ENCODE assay signal across 8 mouse cellular contexts in the genomic region with DNA sequence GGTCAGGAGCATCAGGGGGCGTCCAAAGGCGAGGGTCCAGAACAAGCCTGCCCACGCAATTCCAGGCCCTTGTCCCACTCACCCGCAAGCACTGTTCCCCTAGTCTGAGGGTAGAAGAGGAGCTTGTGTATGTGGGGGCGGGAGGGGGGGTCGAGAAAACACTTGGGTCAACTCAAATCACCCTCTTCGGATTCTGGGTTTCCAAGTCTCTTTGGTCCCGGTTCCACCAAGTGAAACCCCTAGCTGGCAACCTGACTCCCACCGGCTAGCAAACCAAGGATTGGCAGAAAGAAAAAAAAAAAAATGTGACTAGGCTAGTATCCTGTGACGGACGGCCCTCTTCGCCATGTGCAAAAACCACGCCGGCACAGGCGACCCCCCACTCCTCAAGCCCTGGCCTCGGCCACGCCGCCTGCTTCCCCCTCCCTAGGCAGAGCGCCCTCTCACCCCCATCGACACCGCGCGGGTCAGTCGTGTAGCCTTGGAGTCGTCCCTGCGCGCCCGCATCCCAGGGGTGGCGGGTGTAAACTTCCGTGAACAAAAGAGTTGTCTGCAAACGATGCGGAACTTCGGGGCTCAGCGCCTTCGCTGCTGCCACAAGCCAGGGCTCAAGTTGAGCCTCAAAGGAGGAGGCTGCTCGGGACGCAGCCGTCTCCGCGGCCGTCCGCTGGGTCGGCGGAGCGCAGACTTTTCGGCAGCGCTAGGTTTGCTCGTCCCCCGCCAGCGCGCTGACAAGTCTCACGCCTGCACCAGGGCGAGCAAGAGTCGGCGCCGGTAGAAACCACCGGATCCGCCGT. TPM values are rescaled to one million over a fixed set of nuclear protein-coding genes. Genes with fewer than 3 reads are reported as not detected.
DNase-seq lines count a peak whose midpoint lies in the region; ATAC-seq and TF ChIP-seq lines count a peak whose summit lies in the region.

No protein-coding gene starts in this region.

- no peak for TF ChIP-seq EP300 in stomach, postnatal 0 days (optimal IDR thresholded peaks at IDR 0.05)

- peaks cover 68% of the 10 kb centered on the region for H3K4me1 ChIP-seq in forebrain, embryonic 15.5 days
- peaks cover 43% of the 10 kb centered on the region for H3K4me1 ChIP-seq in hindbrain, embryonic 14.5 days (replicated peaks; ENCODE audit: control insufficient read depth, insufficient read depth, low read length)
- H3K4me1 ChIP-seq in liver, adult 2 months (ENCODE audit: control insufficient read depth, insufficient read depth, low read length), result peaks cover 5% of the 10 kb centered on the region; the same call in 1 of the 2 replicates
- H3K4me1 ChIP-seq in midbrain, embryonic 15.5 days, result peaks cover 57% of the 10 kb centered on the region
- H3K4me1 ChIP-seq in stomach, postnatal 0 days (replicated peaks; ENCODE audit: control insufficient read depth, insufficient read depth), result peaks cover 20% of the 10 kb centered on the region

- peak overlapping the region; percentile 80 for H3K4me3 ChIP-seq in forebrain, embryonic 15.5 days
- peak overlapping the region; percentile 73 for H3K4me3 ChIP-seq in hindbrain, embryonic 14.5 days (replicated peaks; ENCODE audit: low read length)
- H3K4me3 ChIP-seq in liver, adult 2 months (ENCODE audit: insufficient read depth, low read depth, low read length), result peak overlapping the region; percentile 77
- peak overlapping the region; percentile 79 for H3K4me3 ChIP-seq in midbrain, embryonic 15.5 days
- peak overlapping the region; percentile 72 for H3K4me3 ChIP-seq in stomach, postnatal 0 days (ENCODE audit: low read depth, low read length)

- no peaks in the 10 kb centered on the region for H3K9me3 ChIP-seq in forebrain, embryonic 15.5 days
- no peaks in the 10 kb centered on the region for H3K9me3 ChIP-seq in hindbrain, embryonic 14.5 days (ENCODE audit: control insufficient read depth, low read length)
- H3K9me3 ChIP-seq in midbrain, embryonic 15.5 days, result no peaks in the 10 kb centered on the region
- no peaks in the 10 kb centered on the region for H3K9me3 ChIP-seq in stomach, postnatal 0 days (ENCODE audit: control insufficient read depth, low read length)

- ATAC-seq in forebrain, embryonic 15.5 days (replicated peaks), result peak; percentile 14
- ATAC-seq in hindbrain, embryonic 14.5 days (ENCODE audit: low FRiP score), result peak; percentile 33; the same call in 1 of the 2 replicates
- ATAC-seq in midbrain, embryonic 15.5 days (replicated peaks), result peak; percentile 38
- ATAC-seq in stomach, postnatal 0 days (ENCODE audit: low FRiP score, low TSS enrichment), result peak; percentile 36; the same call in 1 of the 2 replicates

- peak overlapping the region; percentile 76 for H3K4me2 ChIP-seq in forebrain, embryonic 15.5 days (replicated peaks)
- H3K4me2 ChIP-seq in hindbrain, embryonic 14.5 days (replicated peaks), result peak overlapping the region; percentile 93
- H3K4me2 ChIP-seq in midbrain, embryonic 15.5 days, result peak overlapping the region; percentile 77
- peak overlapping the region; percentile 95 for H3K4me2 ChIP-seq in stomach, postnatal 0 days (replicated peaks; ENCODE audit: low read depth)

- peak; percentile 65 for DNase-seq in ovary, postnatal 36 days (ENCODE audit: low spot score)
- DNase-seq in ovary, postnatal 14 days (ENCODE audit: low spot score), result no peak
- peak; percentile 58 to 73 for DNase-seq in cerebellum, adult 18-20 months
- peak; percentile 52 for DNase-seq in hindbrain, embryonic 14.5 days (ENCODE audit: low spot score)
- DNase-seq in liver, adult 2 months (ENCODE audit: extremely low read depth, low read depth, low spot score), result no peak
- DNase-seq in stomach, postnatal 0 days (ENCODE audit: low spot score), result peak; percentile 58

- TF ChIP-seq CTCF in liver, adult 2 months (IDR thresholded peaks at IDR 0.05; ENCODE audit: low read depth, low read length), result no peak
- no peak for TF ChIP-seq CTCF in stomach, postnatal 0 days (IDR thresholded peaks at IDR 0.05; ENCODE audit: low read depth)

- TF ChIP-seq POLR2A in liver, adult 2 months (IDR thresholded peaks at IDR 0.05; ENCODE audit: extremely low read depth, insufficient read depth, low read length), result no peak

- H3K79me2 ChIP-seq in liver, adult 2 months (ENCODE audit: control insufficient read depth, insufficient read depth, low read length), result peaks cover 6% of the 10 kb centered on the region; the same call in 1 of the 2 replicates

- under 1% methylated on average over 59 of the region's 59 CpGs for WGBS in forebrain, embryonic 15.5 days
- WGBS in hindbrain, embryonic 14.5 days, result under 1% methylated on average over 59 of the region's 59 CpGs
- WGBS in liver, adult 2 months, result under 1% methylated on average over 59 of the region's 59 CpGs
- WGBS in midbrain, embryonic 15.5 days, result under 1% methylated on average over 58 of the region's 59 CpGs
- WGBS in stomach, postnatal 0 days, result under 1% methylated on average over 58 of the region's 59 CpGs

- peak overlapping the region; percentile 92 for H3K27ac ChIP-seq in forebrain, embryonic 15.5 days (replicated peaks)
- peak overlapping the region; percentile 89 for H3K27ac ChIP-seq in hindbrain, embryonic 14.5 days
- peak overlapping the region; percentile 71 for H3K27ac ChIP-seq in liver, adult 2 months (replicated peaks; ENCODE audit: insufficient read depth, low read depth, low read length)
- peak overlapping the region; percentile 86 for H3K27ac ChIP-seq in midbrain, embryonic 15.5 days
- peak overlapping the region; percentile 93 for H3K27ac ChIP-seq in stomach, postnatal 0 days (replicated peaks)

- H3K27me3 ChIP-seq in forebrain, embryonic 15.5 days, result no peaks in the 10 kb centered on the region
- no peaks in the 10 kb centered on the region for H3K27me3 ChIP-seq in hindbrain, embryonic 14.5 days (ENCODE audit: control insufficient read depth, insufficient read depth, low read length)
- no peaks in the 10 kb centered on the region for H3K27me3 ChIP-seq in liver, adult 2 months (ENCODE audit: control insufficient read depth, insufficient read depth, low read length)
- no peaks in the 10 kb centered on the region for H3K27me3 ChIP-seq in midbrain, embryonic 15.5 days (replicated peaks)
- H3K27me3 ChIP-seq in stomach, postnatal 0 days (ENCODE audit: control insufficient read depth, insufficient read depth, low read length), result no peaks in the 10 kb centered on the region

- peak overlapping the region; percentile 80 for H3K9ac ChIP-seq in forebrain, embryonic 15.5 days (replicated peaks)
- peak overlapping the region; percentile 83 for H3K9ac ChIP-seq in hindbrain, embryonic 14.5 days
- peak overlapping the region; percentile 79 for H3K9ac ChIP-seq in liver, adult 2 months (ENCODE audit: low read depth, low read length)
- H3K9ac ChIP-seq in midbrain, embryonic 15.5 days, result peak overlapping the region; percentile 53
- peak overlapping the region; percentile 87 for H3K9ac ChIP-seq in stomach, postnatal 0 days (ENCODE audit: low read length)

- H3K36me3 ChIP-seq in forebrain, embryonic 15.5 days, result no peaks in the 10 kb centered on the region
- no peaks in the 10 kb centered on the region for H3K36me3 ChIP-seq in hindbrain, embryonic 14.5 days (replicated peaks; ENCODE audit: control insufficient read depth, insufficient read depth)
- no peaks in the 10 kb centered on the region for H3K36me3 ChIP-seq in liver, adult 2 months (ENCODE audit: control insufficient read depth, insufficient read depth, low read length)
- no peaks in the 10 kb centered on the region for H3K36me3 ChIP-seq in midbrain, embryonic 15.5 days (replicated peaks)
- no peaks in the 10 kb centered on the region for H3K36me3 ChIP-seq in stomach, postnatal 0 days (ENCODE audit: control insufficient read depth, insufficient read depth, low read length)

RNA-seq across cellular contexts. Expression of a gene that starts 0.9 kb away (rescaled TPM):
- 27.8 and 34.8 TPM in 2 replicates for polyA plus RNA-seq in forebrain, embryonic 15.5 days (2015; fragmentation: Nextera tagmentation; extraction: Ambion mirVana)
- 13.3 and 16.6 TPM in 2 replicates for polyA plus RNA-seq in hindbrain, embryonic 14.5 days (2014; fragmentation: Nextera tagmentation; extraction: Ambion mirVana)
- 4.3 and 7.6 TPM in 2 replicates for total RNA-seq in liver, adult 2 months (2014; rRNA removed)
- 9.1 and 9.9 TPM in 2 replicates for polyA plus RNA-seq in liver, adult 2 months (2012; rRNA removed)
- 15.4 and 15.7 TPM in 2 replicates for polyA plus RNA-seq in midbrain, embryonic 15.5 days (2015; fragmentation: Nextera tagmentation; extraction: Ambion mirVana)
- 8.4 and 8.5 TPM in 2 replicates for polyA plus RNA-seq in stomach, postnatal 0 days (2015; fragmentation: Nextera tagmentation; extraction: Ambion mirVana)

RNA-seq across cellular contexts. Expression of a gene that starts 39.7 kb away (rescaled TPM):
- 102 and 108 TPM in 2 replicates for polyA plus RNA-seq in forebrain, embryonic 15.5 days (2015; fragmentation: Nextera tagmentation; extraction: Ambion mirVana)
- 85.1 and 86.7 TPM in 2 replicates for polyA plus RNA-seq in hindbrain, embryonic 14.5 days (2014; fragmentation: Nextera tagmentation; extraction: Ambion mirVana)
- 16.4 and 21.8 TPM in 2 replicates for total RNA-seq in liver, adult 2 months (2014; rRNA removed)
- polyA plus RNA-seq in liver, adult 2 months (2012; rRNA removed), result 3.4 and 5.4 TPM in 2 replicates
- polyA plus RNA-seq in midbrain, embryonic 15.5 days (2015; fragmentation: Nextera tagmentation; extraction: Ambion mirVana), result 83.9 and 88.1 TPM in 2 replicates
- polyA plus RNA-seq in stomach, postnatal 0 days (2015; fragmentation: Nextera tagmentation; extraction: Ambion mirVana), result 39.0 and 39.9 TPM in 2 replicates

RNA-seq across cellular contexts. Expression of a gene that starts 46.2 kb away (rescaled TPM):
- 40.0 and 42.6 TPM in 2 replicates for polyA plus RNA-seq in forebrain, embryonic 15.5 days (2015; fragmentation: Nextera tagmentation; extraction: Ambion mirVana)
- 36.4 and 44.9 TPM in 2 replicates for polyA plus RNA-seq in hindbrain, embryonic 14.5 days (2014; fragmentation: Nextera tagmentation; extraction: Ambion mirVana)
- 23.7 and 26.0 TPM in 2 replicates for total RNA-seq in liver, adult 2 months (2014; rRNA removed)
- polyA plus RNA-seq in liver, adult 2 months (2012; rRNA removed), result 7.9 and 8.5 TPM in 2 replicates
- 36.1 and 38.7 TPM in 2 replicates for polyA plus RNA-seq in midbrain, embryonic 15.5 days (2015; fragmentation: Nextera tagmentation; extraction: Ambion mirVana)
- polyA plus RNA-seq in stomach, postnatal 0 days (2015; fragmentation: Nextera tagmentation; extraction: Ambion mirVana), result 18.7 and 20.2 TPM in 2 replicates

Comparison
In these comparisons a context has a peak if more than half of its experiments do, and no peak if none do; other contexts are left out.
1. DNase-seq: peak in ovary, postnatal 36 days (single experiment), cerebellum, adult 18-20 months (2 of 2), hindbrain, embryonic 14.5 days (single experiment) and stomach, postnatal 0 days (single experiment); none in ovary, postnatal 14 days (single experiment) and liver, adult 2 months (single experiment).
2. Peak in every context shown above with its lines, with median percentiles within 50 percentile points of each other: ATAC-seq, H3K27ac ChIP-seq, H3K4me2 ChIP-seq, H3K4me3 ChIP-seq and H3K9ac ChIP-seq.